Mouse (Mus musculus) forebrain, embryonic 16.5 days (tissue): ENCODE results near the gene Scel. TPM values are rescaled to one million over a fixed set of nuclear protein-coding genes. Genes with fewer than 3 reads are reported as not detected.

ENCODE experiments used
- ATAC-seq: fragments of 200-750 bp; cut with Nextera tagmentation; 2 replicates; pipeline ENCODE4 v1.8.0; 2017; ENCODE audit warnings: mild to moderate bottlenecking, moderate library complexity
- H3K27ac ChIP-seq: fragments of 300-500 bp; sonication (generic); 2 replicates; pipeline ENCODE4 v1.5.1; 2014; ENCODE audit warnings: low read length, control low read depth
- H3K27me3 ChIP-seq: fragments of 300-500 bp; sonication (generic); replicated peaks from 2 replicates; pipeline ENCODE4 v1.6.1; 2014; ENCODE audit warnings: low read length; ENCODE audit not compliant: control insufficient read depth, insufficient read depth
- H3K36me3 ChIP-seq: fragments of 300-500 bp; sonication (generic); 2 replicates; pipeline ENCODE4 v1.6.1; 2014; ENCODE audit not compliant: control insufficient read depth, insufficient read depth
- H3K4me1 ChIP-seq: fragments of 300-500 bp; sonication (generic); replicated peaks from 2 replicates; pipeline ENCODE4 v1.6.1; 2014; ENCODE audit warnings: low read length; ENCODE audit not compliant: control insufficient read depth, insufficient read depth
- H3K4me2 ChIP-seq: fragments of 300-500 bp; sonication (generic); 2 replicates; pipeline ENCODE4 v1.6.1; 2014; ENCODE audit warnings: mild to moderate bottlenecking, low read length, control low read depth
- H3K4me3 ChIP-seq: fragments of 300-500 bp; sonication (generic); replicated peaks from 2 replicates; pipeline ENCODE4 v1.5.1; 2014; ENCODE audit warnings: mild to moderate bottlenecking, low read length, control low read depth
- H3K9ac ChIP-seq: fragments of 300-500 bp; sonication (generic); replicated peaks from 2 replicates; pipeline ENCODE4 v1.6.1; 2014; ENCODE audit warnings: low read depth, low read length, control low read depth
- H3K9me3 ChIP-seq: fragments of 300-500 bp; sonication (generic); 2 replicates; pipeline ENCODE4 v1.6.1; 2016; ENCODE audit warnings: low read length; ENCODE audit not compliant: control insufficient read depth
- WGBS: fragments of 180-500 bp; shearing (Covaris S2); extraction: QIAGEN DNeasy Blood & Tissue Kit; methylation state at CpG from one replicate; pipeline ENCODE4 v1.1.7; 2014; 5-methylcytosine and 5-hydroxymethylcytosine counted together
- polyA plus RNA-seq: library from polyadenylated mRNA; unstranded; fragments of >200 nt; fragmentation: Nextera tagmentation; extraction: Ambion mirVana; gene quantifications from 2 replicates; pipeline ENCODE4 v1.2.1, GENCODE M21; 2015

Gene Scel
- polyA plus RNA-seq, 1 experiment from 2014 or later, result not detected

DNA sequence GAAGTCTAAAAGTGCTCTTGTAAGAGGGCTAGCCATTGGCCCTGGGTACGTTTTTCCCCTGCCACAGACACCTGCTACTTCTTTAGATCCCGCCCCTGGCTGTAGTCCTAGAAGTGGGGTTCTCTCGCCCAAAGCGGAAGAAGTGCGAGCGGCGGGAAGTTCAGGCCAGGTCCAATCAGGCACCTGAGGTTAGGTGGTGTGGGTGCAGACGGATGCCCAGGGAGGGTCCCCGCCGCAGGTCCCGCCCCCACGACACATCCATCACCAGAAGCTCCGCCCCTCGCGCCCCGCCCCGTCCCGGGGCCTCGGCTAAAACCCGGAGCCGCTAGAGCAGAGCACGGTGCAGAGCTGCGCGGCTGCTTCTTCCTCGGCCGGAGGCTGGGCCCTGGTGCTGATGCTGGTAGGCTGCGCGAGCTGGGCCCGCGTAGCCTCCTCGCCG, 136.8 kb downstream of the Scel start, which contains the start of gene Slain1:
Slain1 (plus strand) TSS at position 333 of the 439 bp plus-strand sequence.
- H3K27ac ChIP-seq, result peak within 1 kb of the TSS; percentile 99
- H3K4me2 ChIP-seq, result peak within 1 kb of the TSS; percentile 78
- H3K9me3 ChIP-seq, result no peaks in the 10 kb centered on the region
- H3K4me1 ChIP-seq, result peaks cover 44% of the 10 kb centered on the region
- no peaks in the 10 kb centered on the region for H3K36me3 ChIP-seq
- no peaks in the 10 kb centered on the region for H3K27me3 ChIP-seq
- 1% methylated on average over 32 of the region's 32 CpGs for WGBS
- H3K4me3 ChIP-seq, result peak within 1 kb of the TSS; percentile 99
- H3K9ac ChIP-seq, result peak within 1 kb of the TSS; percentile 97
- peak; percentile 97 for ATAC-seq

DNA sequence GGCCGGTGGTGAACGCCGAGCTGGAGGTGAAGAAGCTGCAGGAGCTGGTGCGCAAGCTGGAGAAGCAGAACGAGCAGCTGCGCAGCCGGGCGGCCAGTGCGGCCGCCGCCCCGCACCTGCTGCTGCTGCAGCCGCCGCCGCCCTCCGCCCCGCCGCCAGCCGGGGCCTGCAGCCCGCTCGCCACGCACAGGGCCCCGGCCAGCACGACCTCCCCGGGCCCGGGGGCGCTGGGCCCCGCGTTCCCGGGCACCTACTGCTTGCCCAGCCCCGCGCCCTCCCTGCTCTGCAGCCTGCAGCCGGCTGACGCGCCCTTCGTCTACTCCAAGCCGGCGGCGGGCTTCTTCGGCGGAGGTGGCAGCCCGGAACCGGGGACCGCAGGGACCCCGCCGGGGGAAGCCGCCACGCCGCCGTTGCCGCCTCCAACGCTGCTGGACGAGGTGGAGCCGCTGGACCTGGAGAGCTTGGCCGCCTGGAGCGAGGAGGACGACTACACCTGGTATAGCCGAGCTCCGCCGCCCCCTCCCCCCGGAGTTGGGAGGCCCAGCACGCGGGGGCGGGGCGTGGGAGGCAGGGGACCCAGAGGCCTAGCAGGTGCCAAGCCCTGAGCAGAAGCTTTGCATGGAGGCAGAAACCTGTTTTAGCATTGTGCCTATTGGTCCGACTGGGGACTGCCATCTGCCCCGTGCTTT, 137.4 kb downstream of the Scel start:
- under 1% methylated on average over 47 of the region's 67 CpGs for WGBS
- no peaks in the 10 kb centered on the region for H3K27me3 ChIP-seq
- peaks cover 50% of the 10 kb centered on the region for H3K4me1 ChIP-seq
- peak; percentile 54 for ATAC-seq
- peak overlapping the region; percentile 99 for H3K27ac ChIP-seq
- peak overlapping the region; percentile 99 for H3K4me3 ChIP-seq
- peak overlapping the region; percentile 97 for H3K9ac ChIP-seq
- H3K4me2 ChIP-seq, result peak overlapping the region; percentile 78
- no peaks in the 10 kb centered on the region for H3K36me3 ChIP-seq
- H3K9me3 ChIP-seq, result no peaks in the 10 kb centered on the region

DNA sequence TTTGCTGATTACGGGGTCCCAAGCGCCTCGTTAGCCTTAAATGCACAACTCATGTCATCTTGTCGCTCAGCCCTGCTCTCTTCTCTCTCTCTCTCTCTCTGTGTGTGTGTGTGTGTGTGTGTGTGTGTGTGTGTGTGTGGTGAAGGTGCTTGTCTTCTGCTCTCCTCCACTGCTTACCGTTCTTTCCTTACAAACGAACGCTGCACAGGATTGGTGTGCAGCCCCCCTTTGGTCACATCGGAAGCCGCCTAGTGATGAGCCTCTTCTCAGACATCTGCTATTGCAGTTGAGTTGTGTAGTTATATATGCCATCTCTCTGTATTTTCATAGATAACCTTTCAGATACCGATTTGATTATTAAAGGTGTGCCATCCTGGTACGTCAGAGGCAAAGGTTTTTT, 138.0 kb downstream of the Scel start:
- Histone ChIP-seq H3K27ac (peak overlapping the region; percentile 99), H3K36me3 (no peaks in the 10 kb centered on the region), H3K27me3 (no peaks in the 10 kb centered on the region), H3K9ac (peak overlapping the region; percentile 97), H3K9me3 (no peaks in the 10 kb centered on the region), H3K4me2 (peak overlapping the region; percentile 78), H3K4me1 (peaks cover 54% of the 10 kb centered on the region), H3K4me3 (peak overlapping the region; percentile 99)
- ATAC-seq, result peak; percentile 9; the same call in 1 of the 2 replicates
- WGBS, result 3% methylated on average over 11 of the region's 11 CpGs

DNA sequence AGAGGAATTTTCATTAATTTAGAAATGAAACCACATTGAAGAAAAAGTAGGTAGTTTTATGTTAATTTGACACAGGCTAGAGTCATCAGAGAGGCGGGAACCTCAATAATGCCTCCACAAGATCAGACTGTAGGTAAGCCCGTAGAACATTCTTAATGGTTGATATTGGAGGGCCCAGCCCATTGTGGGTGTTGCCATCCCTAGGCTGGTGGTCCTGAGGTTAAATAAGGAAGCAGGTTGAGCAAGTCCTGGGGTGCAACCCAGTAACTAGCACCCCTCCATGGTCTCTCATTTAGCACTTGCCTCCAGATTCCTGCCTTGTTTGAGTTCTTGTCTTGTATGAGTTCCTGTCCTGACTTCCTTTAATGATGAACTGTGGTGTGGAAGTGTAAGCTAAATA, 138.4 kb downstream of the Scel start:
- H3K27me3 ChIP-seq, result no peaks in the 10 kb centered on the region
- H3K36me3 ChIP-seq, result no peaks in the 10 kb centered on the region
- H3K4me2 ChIP-seq, result peak overlapping the region; percentile 78
- peak overlapping the region; percentile 99 for H3K4me3 ChIP-seq
- H3K9me3 ChIP-seq, result no peaks in the 10 kb centered on the region
- H3K9ac ChIP-seq, result peak overlapping the region; percentile 97
- H3K27ac ChIP-seq, result peak overlapping the region; percentile 99
- H3K4me1 ChIP-seq, result peaks cover 59% of the 10 kb centered on the region
- 36% methylated on average over 2 of the region's 2 CpGs for WGBS
- ATAC-seq, result no peak

DNA sequence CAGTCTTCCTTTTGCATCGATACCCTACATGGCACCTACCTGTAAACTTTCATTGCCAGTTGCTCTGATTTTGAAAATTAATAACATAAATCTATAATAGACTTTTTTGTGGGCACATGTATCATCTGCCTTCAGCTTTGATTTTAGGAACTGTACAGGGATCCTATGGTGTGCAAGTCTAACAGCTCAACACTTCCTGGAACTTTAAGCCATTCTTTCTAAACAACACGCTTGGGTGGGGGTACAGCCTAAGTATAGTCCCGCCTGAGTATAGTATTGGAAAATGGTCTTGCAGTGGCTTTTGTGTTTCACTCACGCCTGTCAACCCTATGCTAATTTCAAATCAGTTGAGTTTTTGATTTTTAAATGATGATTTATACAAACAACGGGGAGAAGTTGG, 139.4 kb downstream of the Scel start:
- peaks cover 62% of the 10 kb centered on the region for H3K4me1 ChIP-seq
- no peak overlapping the region for H3K27ac ChIP-seq
- no peaks in the 10 kb centered on the region for H3K36me3 ChIP-seq
- no peak for ATAC-seq
- H3K4me3 ChIP-seq, result peak overlapping the region; percentile 99
- H3K9ac ChIP-seq, result no peak overlapping the region
- peak overlapping the region; percentile 78 for H3K4me2 ChIP-seq
- WGBS, result 74% methylated on average over 5 of the region's 5 CpGs
- H3K9me3 ChIP-seq, result no peaks in the 10 kb centered on the region
- H3K27me3 ChIP-seq, result no peaks in the 10 kb centered on the region

DNA sequence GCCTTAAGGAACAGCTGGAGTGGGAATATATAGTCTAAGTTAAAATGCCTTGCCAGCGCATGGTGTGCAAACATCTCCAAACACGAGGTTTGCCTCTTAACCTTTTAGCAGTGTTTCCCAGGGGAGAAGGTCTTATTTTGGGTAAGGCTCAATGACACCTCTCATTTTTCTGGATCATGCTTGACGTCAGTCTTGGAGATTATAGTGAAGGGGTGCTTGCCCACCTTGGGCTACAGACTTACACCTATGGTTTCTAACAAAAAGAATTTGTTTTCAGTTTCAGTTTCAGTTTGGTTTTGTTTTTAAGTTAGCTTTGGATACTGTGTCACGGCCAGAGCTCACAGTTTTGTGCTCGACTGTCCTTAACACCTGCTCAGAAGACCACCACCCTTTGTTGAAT, 140.7 kb downstream of the Scel start:
- WGBS, result 67% methylated on average over 5 of the region's 5 CpGs
- H3K9ac ChIP-seq, result no peak overlapping the region
- peaks cover 11% of the 10 kb centered on the region for H3K36me3 ChIP-seq
- H3K4me3 ChIP-seq, result peak overlapping the region; percentile 26
- H3K4me1 ChIP-seq, result peaks cover 58% of the 10 kb centered on the region
- peak overlapping the region; percentile 78 for H3K4me2 ChIP-seq
- H3K9me3 ChIP-seq, result no peaks in the 10 kb centered on the region
- no peaks in the 10 kb centered on the region for H3K27me3 ChIP-seq
- no peak for ATAC-seq
- no peak overlapping the region for H3K27ac ChIP-seq

DNA sequence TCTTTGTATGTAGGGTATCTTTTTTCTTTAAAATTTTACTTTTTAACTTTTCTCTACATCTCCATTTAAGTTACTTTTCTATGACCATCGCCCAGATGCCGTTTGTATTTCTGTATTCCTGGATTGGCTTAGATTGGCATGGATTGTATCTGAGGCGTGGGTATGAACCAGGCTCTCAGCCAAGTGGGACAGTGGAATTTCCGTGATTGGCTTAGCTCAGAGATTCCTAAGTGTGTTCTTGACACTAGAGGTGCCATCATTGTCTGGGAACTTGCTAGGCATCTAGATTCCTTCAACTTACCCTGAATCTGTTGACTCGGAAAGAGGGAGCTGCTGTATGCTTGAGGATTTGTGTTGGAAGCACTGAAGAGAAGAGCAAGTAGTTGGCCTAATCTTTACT, 142.3 kb downstream of the Scel start:
- peaks cover 11% of the 10 kb centered on the region for H3K36me3 ChIP-seq
- no peak overlapping the region for H3K27ac ChIP-seq
- H3K9me3 ChIP-seq, result no peaks in the 10 kb centered on the region
- no peak overlapping the region for H3K9ac ChIP-seq
- H3K4me1 ChIP-seq, result peaks cover 50% of the 10 kb centered on the region
- no peak for ATAC-seq
- H3K4me3 ChIP-seq, result no peak overlapping the region
- 38% methylated on average over 5 of the region's 5 CpGs for WGBS
- H3K4me2 ChIP-seq, result peak overlapping the region; percentile 27; the same call in 1 of the 2 replicates
- no peaks in the 10 kb centered on the region for H3K27me3 ChIP-seq

DNA sequence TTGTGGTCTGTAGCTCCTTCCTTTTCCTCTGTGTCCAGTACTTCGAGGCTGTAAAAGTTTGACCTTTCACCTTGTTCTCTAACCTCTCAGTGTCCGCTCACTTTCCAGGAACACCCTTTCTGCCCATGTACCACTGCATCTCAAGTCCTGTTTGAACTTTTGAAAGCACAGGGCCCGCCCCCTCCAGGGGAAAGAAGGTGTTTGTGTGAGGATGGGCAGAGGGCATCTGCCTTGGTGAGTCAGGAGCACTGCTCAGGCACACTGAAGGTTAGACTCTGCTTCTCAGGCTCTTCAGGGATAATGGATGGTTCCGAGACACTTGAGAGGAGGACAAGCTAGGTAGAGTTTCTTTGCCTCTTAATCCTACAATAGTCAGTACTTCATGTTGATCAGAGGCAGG, 144.7 kb downstream of the Scel start:
- Histone ChIP-seq H3K36me3 (peaks cover 11% of the 10 kb centered on the region), H3K9ac (no peak overlapping the region), H3K27ac (no peak overlapping the region), H3K27me3 (no peaks in the 10 kb centered on the region), H3K9me3 (no peaks in the 10 kb centered on the region), H3K4me1 (peaks cover 38% of the 10 kb centered on the region), H3K4me2 (no peak overlapping the region), H3K4me3 (no peak overlapping the region)
- WGBS, result 94% methylated on average over 4 of the region's 4 CpGs
- ATAC-seq, result no peak
